Mouse (Mus musculus) forebrain, embryonic 12.5 days (tissue): ENCODE data around the gene Inf2. TPM values are rescaled to one million over a fixed set of nuclear protein-coding genes. Genes with fewer than 3 reads are reported as not detected.

Experiments used
- ATAC-seq: fragments of 200-750 bp; cut with Nextera tagmentation; 2 replicates; pipeline ENCODE4 v1.8.0; 2017; ENCODE audit warnings: moderate TSS enrichment; ENCODE audit not compliant: low FRiP score
- H3K27ac ChIP-seq: fragments of 300-500 bp; sonication (generic); 2 replicates; pipeline ENCODE4 v1.5.1; 2016; ENCODE audit warnings: mild to moderate bottlenecking
- H3K27me3 ChIP-seq: fragments of 300-500 bp; sonication (generic); 2 replicates; pipeline ENCODE4 v1.6.1; 2016; ENCODE audit warnings: mild to moderate bottlenecking
- H3K36me3 ChIP-seq: fragments of 300-500 bp; sonication (generic); replicated peaks from 2 replicates; pipeline ENCODE4 v1.6.1; 2016; ENCODE audit warnings: mild to moderate bottlenecking
- H3K4me1 ChIP-seq: fragments of 300-500 bp; sonication (generic); 2 replicates; pipeline ENCODE4 v1.6.1; 2016
- H3K4me2 ChIP-seq: fragments of 300-500 bp; sonication (generic); 2 replicates; pipeline ENCODE4 v1.6.1; 2016; ENCODE audit warnings: mild to moderate bottlenecking, moderate library complexity
- H3K4me3 ChIP-seq: fragments of 300-500 bp; sonication (generic); replicated peaks from 2 replicates; pipeline ENCODE4 v1.5.1; 2016; ENCODE audit warnings: mild to moderate bottlenecking
- H3K9ac ChIP-seq: fragments of 300-500 bp; sonication (generic); 2 replicates; pipeline ENCODE4 v1.6.1; 2016; ENCODE audit warnings: mild to moderate bottlenecking
- H3K9me3 ChIP-seq: fragments of 300-500 bp; sonication (generic); 2 replicates; pipeline ENCODE4 v1.6.1; 2016
- WGBS: fragments of 180-500 bp; shearing (Covaris S2); methylation state at CpG from one replicate; pipeline ENCODE4 v1.1.7; 2016; 5-methylcytosine and 5-hydroxymethylcytosine counted together
- polyA plus RNA-seq: library from polyadenylated mRNA; unstranded; fragments of >200 nt; fragmentation: Nextera tagmentation; extraction: Ambion mirVana; gene quantifications from 2 replicates; pipeline ENCODE4 v1.2.1, GENCODE M21; 2016

The Inf2 gene
- polyA plus RNA-seq, 1 experiment from 2014 or later = 1.3 TPM

DNA sequence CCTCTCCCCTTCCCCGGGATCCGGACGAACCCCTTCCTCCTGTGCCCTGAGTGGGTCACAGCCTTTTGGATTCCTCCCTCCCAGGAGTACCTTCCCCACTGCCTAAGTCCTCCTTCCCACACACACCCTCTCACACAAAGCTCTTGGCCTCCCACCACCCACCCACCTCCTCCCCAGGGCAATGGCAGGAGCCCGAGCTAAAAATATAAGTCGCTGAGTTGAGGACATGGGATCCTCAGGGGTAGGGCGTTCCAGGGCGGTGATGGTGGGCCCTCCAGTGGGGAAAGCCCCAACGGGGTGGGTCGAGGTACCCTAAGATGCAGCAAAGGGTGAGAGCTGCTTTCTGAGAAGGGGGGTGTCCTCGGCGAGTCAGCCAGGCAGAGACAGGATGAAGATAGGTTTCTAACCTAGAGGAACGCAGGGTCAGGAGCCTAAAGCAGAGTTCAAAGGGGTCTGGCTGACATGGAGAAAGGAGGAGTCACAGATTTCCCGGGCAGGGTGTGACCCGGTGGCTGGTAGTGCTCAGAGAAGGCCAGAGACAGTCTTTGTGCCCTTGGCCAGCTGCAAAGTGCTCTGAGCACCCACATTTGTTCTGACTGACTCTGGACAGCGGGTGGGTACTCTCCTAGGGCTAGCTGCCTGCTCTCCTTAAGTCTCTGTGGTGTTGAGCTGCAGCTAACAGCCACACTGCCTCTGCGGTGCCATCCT, 31.9 kb downstream of the Inf2 start:
- Histone ChIP-seq H3K4me3 (peak overlapping the region; percentile 51), H3K27ac (no peak overlapping the region), H3K4me1 (peaks cover 24% of the 10 kb centered on the region), H3K27me3 (peaks cover 47% of the 10 kb centered on the region), H3K9ac (peak overlapping the region; percentile 64), H3K4me2 (peak overlapping the region; percentile 96), H3K9me3 (no peaks in the 10 kb centered on the region), H3K36me3 (no peaks in the 10 kb centered on the region)
- 19% methylated on average over 16 of the region's 16 CpGs for WGBS
- no peak; the same call in 1 of the 2 replicates for ATAC-seq

DNA sequence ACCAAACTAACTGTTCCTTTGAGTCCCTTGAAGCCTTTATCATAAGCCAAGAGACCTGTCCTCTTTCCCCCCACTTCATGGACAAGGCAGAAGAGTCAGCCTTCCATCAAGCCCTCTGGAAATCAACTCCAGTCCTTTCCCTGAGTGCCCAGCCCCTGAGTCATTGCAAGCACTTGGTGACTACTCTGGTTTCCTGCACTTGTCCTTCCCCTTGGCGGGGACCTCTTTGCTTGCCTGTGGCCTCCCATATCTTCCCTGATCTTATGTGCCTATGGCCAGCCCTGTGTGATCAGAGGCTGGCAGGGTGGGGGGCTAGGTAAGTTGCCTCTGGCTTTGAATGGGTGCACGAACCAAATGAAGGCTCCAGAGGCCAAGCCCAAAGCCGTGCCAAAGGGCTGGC, 33.3 kb downstream of the Inf2 start:
- ATAC-seq = no peak
- H3K4me1 ChIP-seq = peaks cover 24% of the 10 kb centered on the region
- no peak overlapping the region for H3K4me2 ChIP-seq
- H3K36me3 ChIP-seq = no peaks in the 10 kb centered on the region
- no peak overlapping the region for H3K27ac ChIP-seq
- no peak overlapping the region for H3K4me3 ChIP-seq
- H3K9ac ChIP-seq = no peak overlapping the region
- WGBS = 81% methylated on average over 3 of the region's 3 CpGs
- H3K9me3 ChIP-seq = no peaks in the 10 kb centered on the region
- peaks cover 47% of the 10 kb centered on the region for H3K27me3 ChIP-seq

DNA sequence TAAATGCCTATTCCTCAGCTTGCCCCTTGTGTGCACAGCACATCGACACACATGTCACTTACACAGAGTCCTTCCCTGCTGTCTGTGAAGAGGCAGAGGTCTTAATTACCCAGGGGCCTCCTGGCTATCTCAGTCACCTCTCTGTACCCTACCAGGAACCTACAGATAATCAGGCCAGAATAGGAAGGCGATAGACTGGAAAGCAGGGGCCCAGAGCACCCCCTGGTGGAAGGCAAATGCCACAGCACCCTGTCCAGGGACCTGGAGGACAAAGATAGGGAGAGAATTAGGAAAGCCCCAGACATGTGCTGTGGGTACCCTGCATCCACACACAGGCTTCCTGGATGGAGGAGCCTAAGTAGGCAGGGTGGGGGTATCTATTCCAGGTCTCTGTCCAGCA, 35.2 kb downstream of the Inf2 start:
- 26% methylated on average over 2 of the region's 2 CpGs for WGBS
- Histone ChIP-seq H3K4me2 (no peak overlapping the region), H3K36me3 (no peaks in the 10 kb centered on the region), H3K9ac (no peak overlapping the region), H3K9me3 (no peaks in the 10 kb centered on the region), H3K27me3 (peaks cover 40% of the 10 kb centered on the region), H3K4me1 (peaks cover 21% of the 10 kb centered on the region), H3K27ac (no peak overlapping the region), H3K4me3 (no peak overlapping the region)
- ATAC-seq = no peak

DNA sequence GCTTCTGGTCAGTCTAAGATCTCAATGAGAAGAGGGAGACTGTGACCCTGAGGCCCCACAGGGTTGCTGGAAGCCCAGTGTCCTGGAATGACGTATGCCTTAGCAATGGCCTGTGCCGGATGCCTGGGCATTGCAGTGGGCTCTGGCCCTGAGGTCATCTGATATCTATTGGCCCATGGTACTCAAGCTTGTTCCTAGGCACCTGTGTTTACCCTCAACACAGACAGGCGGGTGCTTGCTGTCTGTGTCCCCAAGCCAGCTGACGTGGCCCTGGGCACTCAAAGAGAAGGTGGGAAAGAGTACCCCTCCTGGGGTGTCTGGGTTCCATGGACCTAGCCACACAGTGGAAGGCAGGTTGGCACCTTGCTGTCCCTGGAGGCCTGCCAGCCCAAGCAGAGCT, 37.1 kb downstream of the Inf2 start:
- Histone ChIP-seq H3K4me3 (no peak overlapping the region), H3K27ac (no peak overlapping the region), H3K4me1 (peaks cover 10% of the 10 kb centered on the region), H3K9me3 (no peaks in the 10 kb centered on the region), H3K9ac (no peak overlapping the region), H3K27me3 (peaks cover 21% of the 10 kb centered on the region), H3K36me3 (no peaks in the 10 kb centered on the region), H3K4me2 (no peak overlapping the region)
- WGBS = 85% methylated on average over 4 of the region's 4 CpGs
- ATAC-seq = no peak

DNA sequence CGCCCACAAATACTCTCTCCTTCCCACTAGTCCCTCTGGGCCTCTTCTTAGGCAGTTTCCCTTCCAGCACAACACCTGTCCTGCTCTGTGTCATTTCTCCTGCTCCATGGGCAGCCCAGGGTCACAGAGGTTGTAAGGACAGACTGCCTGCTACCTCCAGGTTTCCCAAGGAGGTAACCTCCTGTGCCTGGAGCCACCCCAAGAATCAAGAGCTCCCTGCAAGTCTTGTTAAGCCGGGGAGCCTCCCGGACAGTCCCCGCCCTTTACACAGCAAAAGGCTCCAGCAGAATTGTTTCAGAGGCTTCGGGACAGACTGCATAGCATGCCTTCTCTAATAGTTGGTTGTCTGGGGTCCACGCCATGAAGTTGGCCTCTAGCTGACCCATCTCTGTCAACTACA, 37.9 kb downstream of the Inf2 start:
- WGBS = 89% methylated on average over 6 of the region's 6 CpGs
- H3K27ac ChIP-seq = no peak overlapping the region

DNA sequence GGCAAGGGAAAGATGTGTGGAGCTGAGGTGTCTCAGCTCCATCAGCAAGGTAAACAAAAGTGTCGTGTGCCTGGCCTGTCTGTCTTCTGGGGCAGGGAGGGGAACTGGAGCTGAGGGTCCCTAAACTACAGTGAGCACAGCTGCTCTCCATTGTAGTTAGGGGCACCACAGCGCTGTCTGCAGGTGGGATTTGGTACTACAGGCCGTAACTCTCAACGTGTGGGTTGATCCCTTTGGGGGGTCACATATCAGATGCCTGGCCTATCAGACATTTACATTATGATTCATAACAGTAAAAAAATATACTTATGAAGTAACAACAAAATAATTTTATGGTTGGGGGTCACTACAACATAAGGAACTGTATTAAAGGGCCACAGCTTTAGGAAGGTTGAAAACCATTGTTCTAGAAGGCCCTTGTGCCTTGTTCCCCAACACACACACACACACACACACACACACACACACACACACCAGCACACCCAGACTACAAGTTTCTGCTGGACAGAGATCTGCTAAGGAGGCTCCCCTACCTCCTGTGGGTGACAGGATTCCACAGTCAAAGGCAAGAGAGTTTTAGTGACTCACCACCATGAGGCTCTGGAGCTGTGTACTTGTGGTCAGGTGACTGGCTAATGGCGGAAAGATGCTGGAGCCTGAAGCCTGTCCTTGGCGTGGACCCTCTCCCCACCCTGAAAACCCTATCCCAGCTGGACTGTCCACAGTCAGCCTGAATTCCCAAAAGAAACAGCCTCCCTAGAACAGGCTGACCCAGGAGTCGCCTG, 38.7 kb downstream of the Inf2 start:
- ATAC-seq = no peak
- WGBS = 68% methylated on average over 7 of the region's 7 CpGs
- Histone ChIP-seq H3K27me3 (peaks cover 5% of the 10 kb centered on the region), H3K36me3 (no peaks in the 10 kb centered on the region), H3K9ac (no peak overlapping the region), H3K4me3 (no peak overlapping the region), H3K4me2 (no peak overlapping the region), H3K4me1 (peaks cover 10% of the 10 kb centered on the region), H3K27ac (no peak overlapping the region), H3K9me3 (no peaks in the 10 kb centered on the region)

More for the DNA sequence above, 37.9 kb downstream of the Inf2 start:
- Histone ChIP-seq H3K9me3 (no peaks in the 10 kb centered on the region), H3K4me2 (no peak overlapping the region), H3K36me3 (no peaks in the 10 kb centered on the region), H3K27me3 (peaks cover 13% of the 10 kb centered on the region), H3K9ac (no peak overlapping the region), H3K4me1 (peaks cover 10% of the 10 kb centered on the region), H3K4me3 (no peak overlapping the region)
- ATAC-seq = no peak

DNA sequence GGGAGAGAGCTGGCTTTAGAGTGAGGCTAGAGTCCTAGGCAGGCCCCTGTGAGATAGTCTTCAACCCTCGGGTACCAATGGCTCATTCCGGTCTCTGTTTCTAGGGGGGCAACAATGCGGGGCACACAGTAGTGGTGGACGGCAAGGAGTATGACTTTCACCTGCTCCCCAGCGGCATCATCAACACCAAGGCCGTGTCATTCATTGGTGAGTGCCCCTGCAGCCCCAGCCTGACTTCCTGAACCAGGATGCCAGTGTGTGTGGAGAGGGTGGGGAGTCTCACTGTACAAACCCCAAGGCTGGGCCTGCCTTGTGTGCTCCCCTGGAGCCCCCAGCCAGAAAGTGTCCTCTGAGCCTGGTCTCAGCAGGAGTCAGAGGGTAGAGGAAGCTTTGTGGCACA, 39.6 kb downstream of the Inf2 start:
- no peak overlapping the region for H3K9ac ChIP-seq
- H3K4me1 ChIP-seq = peaks cover 10% of the 10 kb centered on the region
- H3K27ac ChIP-seq = no peak overlapping the region
- no peaks in the 10 kb centered on the region; the same call in 1 of the 2 replicates for H3K27me3 ChIP-seq
- no peak overlapping the region for H3K4me3 ChIP-seq
- ATAC-seq = no peak
- no peaks in the 10 kb centered on the region for H3K9me3 ChIP-seq
- no peak overlapping the region for H3K4me2 ChIP-seq
- WGBS = 92% methylated on average over 6 of the region's 6 CpGs
- no peaks in the 10 kb centered on the region for H3K36me3 ChIP-seq

DNA sequence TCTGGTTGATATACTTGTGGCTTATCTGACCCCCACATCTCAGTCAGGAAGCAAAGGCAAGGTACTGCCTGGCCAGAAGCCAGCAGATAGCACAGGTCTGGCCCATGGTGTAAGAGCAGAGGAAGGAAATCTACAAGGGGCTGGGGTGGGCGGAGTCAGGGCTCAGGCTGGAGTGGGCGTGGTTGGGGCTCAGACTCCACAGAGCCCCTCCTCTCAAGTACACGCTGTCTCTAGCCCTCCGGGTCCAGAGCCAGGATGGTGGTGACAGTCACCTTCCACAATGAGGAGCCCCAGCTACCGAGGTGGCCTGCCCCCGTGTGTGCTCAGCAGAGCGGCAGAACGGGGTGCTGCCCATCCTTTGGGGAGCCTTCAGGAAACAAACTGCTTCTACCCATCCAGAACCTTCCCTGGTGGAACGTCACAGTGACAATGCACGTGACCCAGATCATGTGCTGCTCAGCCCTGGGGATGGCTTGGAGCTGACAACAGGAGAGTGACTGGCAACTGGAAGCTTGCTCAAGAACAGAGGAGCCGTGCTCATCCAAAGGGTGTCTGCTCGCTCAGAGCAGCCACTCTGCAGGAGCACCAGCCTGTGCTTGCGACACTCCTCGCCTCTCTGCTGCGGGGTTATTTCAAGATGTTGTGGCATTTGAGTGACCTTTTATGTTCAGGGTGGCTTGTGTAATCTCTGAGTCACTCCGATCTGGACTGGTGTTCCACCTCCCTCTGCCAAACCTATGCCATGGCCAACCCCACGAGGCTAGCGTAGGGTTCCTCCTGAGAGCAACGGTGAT, 40.5 kb downstream of the Inf2 start:
- Histone ChIP-seq H3K36me3 (no peaks in the 10 kb centered on the region), H3K4me1 (peaks cover 8% of the 10 kb centered on the region), H3K9me3 (no peaks in the 10 kb centered on the region), H3K27ac (no peak overlapping the region), H3K4me2 (peak overlapping the region; percentile 46), H3K4me3 (no peak overlapping the region), H3K27me3 (no peaks in the 10 kb centered on the region; the same call in 1 of the 2 replicates), H3K9ac (no peak overlapping the region)
- 38% methylated on average over 19 of the region's 19 CpGs for WGBS
- peak; percentile 69 for ATAC-seq

DNA sequence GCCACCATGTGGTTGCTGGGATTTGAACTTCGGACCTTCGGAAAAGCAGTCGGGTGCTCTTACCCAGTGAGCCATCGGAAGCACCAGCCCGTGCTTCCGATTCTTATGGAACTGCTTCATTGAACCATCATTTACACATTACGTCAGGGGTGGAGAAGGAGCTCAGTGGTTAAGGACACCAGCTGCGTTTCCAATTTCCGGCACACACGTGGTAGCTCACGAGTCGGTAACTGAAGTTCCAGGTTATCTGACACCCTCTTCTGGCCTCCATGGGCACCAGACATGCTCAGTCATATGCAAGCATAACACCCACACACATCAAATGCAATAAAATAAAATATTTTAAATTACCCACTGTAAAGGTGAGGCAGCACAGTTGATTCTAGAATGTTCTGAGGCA, 41.4 kb downstream of the Inf2 start:
- Histone ChIP-seq H3K27ac (no peak overlapping the region), H3K4me1 (peaks cover 8% of the 10 kb centered on the region), H3K9me3 (no peaks in the 10 kb centered on the region), H3K9ac (no peak overlapping the region), H3K4me2 (no peak overlapping the region), H3K36me3 (no peaks in the 10 kb centered on the region), H3K4me3 (no peak overlapping the region), H3K27me3 (no peaks in the 10 kb centered on the region; the same call in 1 of the 2 replicates)
- 89% methylated on average over 12 of the region's 12 CpGs for WGBS
- no peak for ATAC-seq

DNA sequence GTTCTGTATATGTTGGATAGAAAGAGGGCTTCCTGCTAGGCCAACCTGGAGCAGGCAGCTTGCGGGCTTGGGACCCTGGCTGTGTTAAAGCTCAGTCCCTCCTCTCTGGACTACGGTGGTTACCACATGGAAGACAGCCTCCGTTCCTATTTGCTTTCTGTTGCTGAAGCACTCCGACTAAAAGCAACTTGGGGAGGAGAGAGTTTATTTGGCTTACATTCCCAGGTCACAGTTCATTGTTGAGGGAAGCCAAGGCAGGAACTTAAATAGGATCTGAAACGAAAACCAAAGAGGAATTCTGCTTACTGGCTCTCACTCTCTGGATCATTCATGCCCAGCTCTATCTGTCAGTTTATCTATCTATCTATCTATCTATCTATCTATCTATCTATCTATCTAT, 42.2 kb downstream of the Inf2 start:
- 87% methylated on average over 5 of the region's 5 CpGs for WGBS
- Histone ChIP-seq H3K27me3 (no peaks in the 10 kb centered on the region; the same call in 1 of the 2 replicates), H3K9ac (no peak overlapping the region), H3K9me3 (no peaks in the 10 kb centered on the region), H3K4me3 (no peak overlapping the region), H3K27ac (no peak overlapping the region), H3K4me2 (no peak overlapping the region), H3K4me1 (peaks cover 8% of the 10 kb centered on the region), H3K36me3 (no peaks in the 10 kb centered on the region)
- no peak for ATAC-seq

DNA sequence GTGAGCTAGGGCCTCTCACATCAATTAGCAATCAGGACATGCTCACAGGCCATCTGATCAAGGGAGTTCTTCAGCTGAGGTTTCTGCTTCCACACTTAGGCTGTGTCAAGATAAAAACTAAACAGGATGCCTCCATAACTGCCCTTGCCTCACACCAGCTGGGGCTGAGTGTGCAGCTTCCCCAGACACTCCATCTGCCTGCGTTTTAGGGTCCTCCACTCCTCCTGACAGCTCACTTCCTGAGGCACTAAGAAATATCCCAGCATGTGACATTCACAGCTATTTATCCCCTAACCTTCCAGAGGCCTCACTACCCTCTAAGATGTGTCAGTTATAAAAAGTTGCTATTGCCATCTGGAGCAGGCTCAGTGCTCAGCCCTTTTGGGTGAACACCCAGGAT, 42.9 kb downstream of the Inf2 start:
- no peaks in the 10 kb centered on the region for H3K9me3 ChIP-seq
- H3K36me3 ChIP-seq = no peaks in the 10 kb centered on the region
- ATAC-seq = no peak
- H3K27ac ChIP-seq = no peak overlapping the region
- peaks cover 8% of the 10 kb centered on the region for H3K4me1 ChIP-seq
- H3K27me3 ChIP-seq = no peaks in the 10 kb centered on the region; the same call in 1 of the 2 replicates
- no peak overlapping the region for H3K4me2 ChIP-seq
- WGBS = 84% methylated on average over 1 of the region's 1 CpGs
- no peak overlapping the region for H3K4me3 ChIP-seq
- H3K9ac ChIP-seq = no peak overlapping the region

DNA sequence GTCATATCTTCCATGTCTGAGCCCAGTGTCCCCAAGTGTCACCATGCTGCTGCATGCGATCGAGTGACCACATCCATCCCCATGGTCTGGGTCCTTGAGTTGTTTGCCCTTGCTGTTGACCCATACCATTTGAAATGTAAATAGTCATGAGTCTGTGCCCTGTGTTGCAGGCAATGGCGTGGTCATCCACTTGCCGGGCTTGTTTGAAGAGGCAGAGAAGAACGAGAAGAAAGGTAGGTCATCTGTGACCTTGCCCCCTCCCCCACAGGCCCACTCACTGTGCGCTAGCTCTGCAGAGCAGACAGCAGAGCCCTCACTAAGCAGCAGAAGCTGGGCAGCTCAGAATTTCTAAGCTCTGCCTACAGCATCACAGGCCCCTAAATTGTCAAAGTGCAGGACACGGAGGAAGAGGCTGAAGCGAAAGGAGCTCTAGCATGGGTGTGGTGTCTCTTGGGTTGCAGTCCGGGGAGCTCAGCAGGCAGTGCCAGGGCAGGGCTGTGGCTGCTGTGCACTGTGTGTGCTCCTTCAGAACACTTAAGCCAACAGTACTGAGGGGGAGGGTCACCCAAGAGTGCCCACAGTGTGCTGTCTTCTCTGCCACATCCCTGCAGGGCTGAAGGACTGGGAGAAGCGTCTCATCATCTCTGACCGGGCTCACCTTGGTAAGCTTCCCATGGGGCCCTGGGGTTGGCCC, 43.6 kb downstream of the Inf2 start:
- no peaks in the 10 kb centered on the region for H3K36me3 ChIP-seq
- WGBS = 80% methylated on average over 11 of the region's 11 CpGs
- peaks cover 8% of the 10 kb centered on the region for H3K4me1 ChIP-seq
- H3K27me3 ChIP-seq = no peaks in the 10 kb centered on the region; the same call in 1 of the 2 replicates
- H3K9ac ChIP-seq = no peak overlapping the region
- no peak overlapping the region for H3K4me3 ChIP-seq
- no peak overlapping the region for H3K27ac ChIP-seq
- no peak for ATAC-seq
- H3K4me2 ChIP-seq = no peak overlapping the region
- no peaks in the 10 kb centered on the region for H3K9me3 ChIP-seq
